Mouse (Mus musculus): ENCODE data around the gene B830017H08Rik. TPM values are rescaled to one million over a fixed set of nuclear protein-coding genes. Genes with fewer than 3 reads are reported as not detected.

Gene B830017H08Rik
- polyA plus RNA-seq, 1 experiment from 2014 or later = 0.47 TPM

DNA sequence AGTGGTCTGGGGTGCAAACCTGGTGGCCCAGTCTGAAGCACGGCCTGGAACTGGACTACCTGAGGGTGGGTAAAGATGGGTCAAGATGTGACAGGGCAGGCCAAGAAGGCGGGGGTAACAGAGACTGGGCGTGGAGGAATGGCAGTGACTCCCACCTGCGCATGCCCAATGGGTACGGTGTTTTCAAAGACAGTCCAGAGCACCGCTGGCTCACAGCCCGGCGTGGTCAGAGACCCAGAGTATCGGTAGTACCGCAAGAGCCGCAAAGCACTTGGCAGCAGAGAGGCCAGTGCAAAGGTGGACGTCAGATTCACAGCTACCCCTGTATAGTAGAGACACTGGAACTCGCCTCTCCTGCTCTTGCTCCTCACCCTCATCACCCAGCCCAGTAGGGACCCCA lies 2.6 kb downstream of the B830017H08Rik start:
- H3K27me3 ChIP-seq = peaks cover 71% of the 10 kb centered on the region
- H3K4me3 ChIP-seq = no peak overlapping the region
- no peaks in the 10 kb centered on the region for H3K9me3 ChIP-seq
- H3K9ac ChIP-seq = no peak overlapping the region
- H3K4me1 ChIP-seq = peaks cover 12% of the 10 kb centered on the region
- peak; percentile 18; the same call in 1 of the 2 replicates for ATAC-seq (ENCODE audit: insufficient number of reproducible peaks, insufficient read depth, low FRiP score, low TSS enrichment)
- peaks cover 3% of the 10 kb centered on the region; the same call in 1 of the 2 replicates for H3K36me3 ChIP-seq
- 49% methylated on average over 13 of the region's 13 CpGs for WGBS
- no peak overlapping the region for H3K4me2 ChIP-seq (replicated peaks)
- H3K27ac ChIP-seq = no peak overlapping the region

GRCm38 (mm10) chr16:17838051-17838450 lies 5.1 kb downstream of the B830017H08Rik start, which contains the start of gene Car15:
Car15 (minus strand) TSS chr16:17838364.
- Histone ChIP-seq H3K9me3 (no peaks in the 10 kb centered on the region), H3K9ac (no peak within 1 kb of the TSS), H3K4me2 (replicated peaks) (no peak within 1 kb of the TSS), H3K4me3 (no peak within 1 kb of the TSS), H3K27ac (no peak within 1 kb of the TSS), H3K4me1 (peaks cover 9% of the 10 kb centered on the region), H3K36me3 (peaks cover 29% of the 10 kb centered on the region), H3K27me3 (peaks cover 45% of the 10 kb centered on the region)
- ATAC-seq (ENCODE audit: insufficient number of reproducible peaks, insufficient read depth, low FRiP score, low TSS enrichment) = no peak
- WGBS = 70% methylated on average over 6 of the region's 6 CpGs

- WGBS = 80% methylated on average over 4 of the region's 4 CpGs
- Histone ChIP-seq H3K4me3 (no peak overlapping the region), H3K4me1 (no peaks in the 10 kb centered on the region), H3K27me3 (peaks cover 26% of the 10 kb centered on the region), H3K9me3 (no peaks in the 10 kb centered on the region), H3K4me2 (replicated peaks) (no peak overlapping the region), H3K27ac (no peak overlapping the region), H3K36me3 (peaks cover 48% of the 10 kb centered on the region), H3K9ac (no peak overlapping the region)
- ATAC-seq (ENCODE audit: insufficient number of reproducible peaks, insufficient read depth, low FRiP score, low TSS enrichment) = no peak
These were observed 7.1 kb downstream of the B830017H08Rik start for GRCm38 (mm10) chr16:17839976-17840375.

DNA sequence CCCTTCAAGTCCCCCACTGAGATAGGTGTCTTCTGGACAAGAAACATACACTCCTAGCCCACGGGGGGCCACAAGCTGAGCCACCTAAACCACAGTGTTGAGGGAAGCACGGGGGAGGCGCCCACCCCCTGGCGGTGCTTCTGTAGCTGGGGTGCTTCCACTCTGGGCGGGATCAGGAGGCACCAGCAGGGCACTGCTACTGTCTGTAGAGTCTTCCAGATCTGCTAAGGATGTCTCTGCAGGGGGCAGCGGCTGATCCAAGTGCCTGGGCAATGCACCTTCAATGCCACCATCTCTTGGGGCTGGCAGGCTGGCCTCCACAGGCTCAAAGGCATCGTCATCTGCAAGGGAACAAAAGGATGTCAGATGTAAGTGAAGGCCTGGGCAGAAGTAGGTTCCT lies 9.5 kb downstream of the B830017H08Rik start:
- no peak for ATAC-seq (ENCODE audit: insufficient number of reproducible peaks, insufficient read depth, low FRiP score, low TSS enrichment)
- Histone ChIP-seq H3K27me3 (peaks cover 2% of the 10 kb centered on the region; the same call in 1 of the 2 replicates), H3K9ac (no peak overlapping the region), H3K27ac (no peak overlapping the region), H3K4me2 (replicated peaks) (no peak overlapping the region), H3K36me3 (peaks cover 73% of the 10 kb centered on the region), H3K4me3 (no peak overlapping the region), H3K9me3 (no peaks in the 10 kb centered on the region), H3K4me1 (no peaks in the 10 kb centered on the region)
- 96% methylated on average over 7 of the region's 7 CpGs for WGBS

- no peak for ATAC-seq (ENCODE audit: insufficient number of reproducible peaks, insufficient read depth, low FRiP score, low TSS enrichment)
- H3K27ac ChIP-seq = no peak overlapping the region
- H3K9me3 ChIP-seq = no peaks in the 10 kb centered on the region
- H3K36me3 ChIP-seq = peaks cover 86% of the 10 kb centered on the region
- H3K27me3 ChIP-seq = no peaks in the 10 kb centered on the region
- 92% methylated on average over 10 of the region's 10 CpGs for WGBS
- no peak overlapping the region for H3K4me3 ChIP-seq
- no peaks in the 10 kb centered on the region for H3K4me1 ChIP-seq
- H3K4me2 ChIP-seq (replicated peaks) = no peak overlapping the region
- no peak overlapping the region for H3K9ac ChIP-seq
These were observed 10.9 kb downstream of the B830017H08Rik start for GRCm38 (mm10) chr16:17843701-17844365.

DNA sequence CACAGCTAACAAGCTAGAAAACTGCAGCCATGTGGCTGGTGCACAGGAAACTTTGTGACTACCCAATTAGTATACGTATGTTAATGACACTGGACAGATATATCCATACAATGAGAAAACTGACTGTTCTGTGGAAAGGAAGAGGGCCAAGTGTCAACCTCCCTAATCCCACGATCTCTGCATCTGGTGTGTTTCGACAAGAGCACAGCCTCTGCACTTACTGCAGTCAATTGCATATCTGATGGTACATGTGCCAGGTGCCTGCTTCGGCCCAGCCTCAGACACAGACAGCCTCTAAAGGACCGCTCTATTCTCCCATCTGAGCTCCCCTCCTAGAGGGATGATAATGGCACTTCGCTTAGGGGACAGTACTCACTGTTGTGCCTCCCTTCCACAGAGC lies 15.5 kb downstream of the B830017H08Rik start:
- Histone ChIP-seq H3K4me2 (replicated peaks) (no peak overlapping the region), H3K4me3 (no peak overlapping the region), H3K27ac (no peak overlapping the region), H3K9me3 (no peaks in the 10 kb centered on the region), H3K27me3 (no peaks in the 10 kb centered on the region), H3K36me3 (peaks cover 90% of the 10 kb centered on the region), H3K9ac (no peak overlapping the region), H3K4me1 (no peaks in the 10 kb centered on the region)
- 98% methylated on average over 6 of the region's 6 CpGs for WGBS
- no peak for ATAC-seq (ENCODE audit: insufficient number of reproducible peaks, insufficient read depth, low FRiP score, low TSS enrichment)

DNA sequence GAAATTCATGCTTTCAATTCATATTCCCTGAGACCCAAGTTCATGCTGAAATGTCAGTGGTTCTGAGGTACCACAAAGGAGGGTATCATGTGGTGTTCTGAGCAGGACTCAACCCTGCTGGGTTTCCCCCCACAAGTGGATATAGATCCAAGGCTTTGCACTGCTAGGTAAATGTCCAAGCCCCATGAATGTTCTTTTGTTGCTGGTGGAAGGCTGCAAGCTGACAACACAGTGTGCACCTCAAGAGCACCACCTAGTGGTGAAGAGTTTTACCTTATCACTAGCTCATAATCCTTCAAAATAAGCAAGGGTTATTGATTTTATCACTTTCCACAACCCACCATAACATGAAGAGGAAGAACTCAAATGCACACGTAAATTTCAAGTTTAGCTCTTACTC lies 16.0 kb downstream of the B830017H08Rik start:
- no peak overlapping the region for H3K4me3 ChIP-seq
- H3K9ac ChIP-seq = no peak overlapping the region
- H3K36me3 ChIP-seq = peaks cover 88% of the 10 kb centered on the region
- no peak for ATAC-seq (ENCODE audit: insufficient number of reproducible peaks, insufficient read depth, low FRiP score, low TSS enrichment)
- no peaks in the 10 kb centered on the region for H3K27me3 ChIP-seq
- no peak overlapping the region for H3K27ac ChIP-seq
- 15% methylated on average over 1 of the region's 1 CpGs for WGBS
- no peak overlapping the region for H3K4me2 ChIP-seq (replicated peaks)
- no peaks in the 10 kb centered on the region for H3K4me1 ChIP-seq
- H3K9me3 ChIP-seq = no peaks in the 10 kb centered on the region

- H3K27me3 ChIP-seq = no peaks in the 10 kb centered on the region
- H3K9me3 ChIP-seq = no peaks in the 10 kb centered on the region
- H3K4me1 ChIP-seq = no peaks in the 10 kb centered on the region
- peaks cover 88% of the 10 kb centered on the region for H3K36me3 ChIP-seq
- WGBS = 83% methylated on average over 6 of the region's 6 CpGs
- no peak overlapping the region for H3K4me2 ChIP-seq (replicated peaks)
- H3K4me3 ChIP-seq = no peak overlapping the region
- H3K9ac ChIP-seq = no peak overlapping the region
- no peak overlapping the region for H3K27ac ChIP-seq
- ATAC-seq (ENCODE audit: insufficient number of reproducible peaks, insufficient read depth, low FRiP score, low TSS enrichment) = no peak
These were observed 16.6 kb downstream of the B830017H08Rik start for GRCm38 (mm10) chr16:17849486-17849885.

DNA sequence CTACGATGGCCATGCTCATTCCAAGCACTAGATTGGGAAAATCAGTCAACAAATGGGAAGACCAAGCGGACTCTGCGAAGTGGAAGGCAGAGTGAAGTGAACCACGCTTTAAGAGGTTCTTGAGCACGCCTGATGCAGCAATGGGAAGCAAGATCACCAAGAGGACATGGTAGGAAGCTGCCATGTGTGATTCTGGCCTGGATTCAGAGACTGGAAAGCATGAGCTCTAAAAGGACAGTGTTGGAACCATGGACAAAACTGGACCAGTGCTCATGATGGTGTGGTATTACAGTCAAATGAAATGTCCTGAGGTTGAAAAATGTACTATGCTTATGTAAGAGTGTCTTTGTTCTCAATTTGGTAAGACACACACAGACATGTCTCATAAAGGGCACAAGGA lies 18.4 kb downstream of the B830017H08Rik start:
- ATAC-seq (ENCODE audit: insufficient number of reproducible peaks, insufficient read depth, low FRiP score, low TSS enrichment) = no peak
- no peaks in the 10 kb centered on the region for H3K4me1 ChIP-seq
- H3K9me3 ChIP-seq = no peaks in the 10 kb centered on the region
- no peak overlapping the region for H3K9ac ChIP-seq
- 93% methylated on average over 5 of the region's 5 CpGs for WGBS
- H3K4me3 ChIP-seq = no peak overlapping the region
- no peak overlapping the region for H3K27ac ChIP-seq
- H3K4me2 ChIP-seq (replicated peaks) = no peak overlapping the region
- H3K36me3 ChIP-seq = peaks cover 84% of the 10 kb centered on the region
- H3K27me3 ChIP-seq = no peaks in the 10 kb centered on the region

- peaks cover 84% of the 10 kb centered on the region for H3K36me3 ChIP-seq
- H3K9ac ChIP-seq = no peak overlapping the region
- H3K27me3 ChIP-seq = no peaks in the 10 kb centered on the region
- H3K27ac ChIP-seq = no peak overlapping the region
- no peaks in the 10 kb centered on the region for H3K4me1 ChIP-seq
- H3K4me2 ChIP-seq (replicated peaks) = no peak overlapping the region
- H3K4me3 ChIP-seq = no peak overlapping the region
- WGBS = 92% methylated on average over 1 of the region's 1 CpGs
- no peaks in the 10 kb centered on the region for H3K9me3 ChIP-seq
- no peak for ATAC-seq (ENCODE audit: insufficient number of reproducible peaks, insufficient read depth, low FRiP score, low TSS enrichment)
These were observed 18.9 kb downstream of the B830017H08Rik start for GRCm38 (mm10) chr16:17851860-17852259.

GRCm38 (mm10) chr16:17853263-17853662 lies 20.3 kb downstream of the B830017H08Rik start:
- Histone ChIP-seq H3K27me3 (no peaks in the 10 kb centered on the region), H3K36me3 (peaks cover 85% of the 10 kb centered on the region), H3K9me3 (no peaks in the 10 kb centered on the region), H3K4me2 (replicated peaks) (no peak overlapping the region), H3K4me1 (no peaks in the 10 kb centered on the region), H3K9ac (no peak overlapping the region), H3K27ac (no peak overlapping the region), H3K4me3 (no peak overlapping the region)
- no peak for ATAC-seq (ENCODE audit: insufficient number of reproducible peaks, insufficient read depth, low FRiP score, low TSS enrichment)
- WGBS = 88% methylated on average over 2 of the region's 2 CpGs

DNA sequence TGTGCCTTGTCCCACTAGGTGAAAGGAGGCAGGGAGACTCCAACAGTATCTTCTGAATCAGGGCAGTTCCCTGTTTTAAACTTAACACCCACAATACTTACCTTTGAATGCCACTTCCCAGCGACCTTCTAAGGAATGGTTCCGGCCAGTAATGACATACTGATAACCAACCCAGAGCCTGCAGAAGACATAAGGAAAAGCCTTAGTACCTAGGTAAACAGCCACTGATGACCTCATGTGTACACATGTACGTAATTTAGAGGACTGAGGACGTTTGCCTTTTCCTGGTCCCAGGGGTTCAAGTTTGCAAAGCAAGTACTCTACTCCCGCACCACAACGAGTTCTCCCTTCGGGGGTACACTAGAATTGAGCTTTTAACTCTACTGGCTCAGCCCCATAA lies 24.2 kb downstream of the B830017H08Rik start:
- H3K27ac ChIP-seq = no peak overlapping the region
- H3K9ac ChIP-seq = no peak overlapping the region
- no peaks in the 10 kb centered on the region for H3K27me3 ChIP-seq
- no peak for ATAC-seq (ENCODE audit: insufficient number of reproducible peaks, insufficient read depth, low FRiP score, low TSS enrichment)
- no peak overlapping the region for H3K4me2 ChIP-seq (replicated peaks)
- H3K4me1 ChIP-seq = no peaks in the 10 kb centered on the region; the same call in 1 of the 2 replicates
- H3K4me3 ChIP-seq = no peak overlapping the region
- H3K9me3 ChIP-seq = no peaks in the 10 kb centered on the region
- peaks cover 70% of the 10 kb centered on the region for H3K36me3 ChIP-seq
- 89% methylated on average over 7 of the region's 7 CpGs for WGBS
